Mouse (Mus musculus): ENCODE results near the gene Mybl2. TPM values are rescaled to one million over a fixed set of nuclear protein-coding genes. Genes with fewer than 3 reads are reported as not detected.
A peak's percentile ranks its signal among the peaks of the same experiment; 100 is the strongest.

The Mybl2 gene
- total RNA-seq, 2 experiments from 2014 or later: 13.3 to 14.3 TPM

GRCm38 (mm10) chr2:163073023-163073757 is 18.7 kb downstream of the Mybl2 start:
- no peak for DNase-seq

DNA sequence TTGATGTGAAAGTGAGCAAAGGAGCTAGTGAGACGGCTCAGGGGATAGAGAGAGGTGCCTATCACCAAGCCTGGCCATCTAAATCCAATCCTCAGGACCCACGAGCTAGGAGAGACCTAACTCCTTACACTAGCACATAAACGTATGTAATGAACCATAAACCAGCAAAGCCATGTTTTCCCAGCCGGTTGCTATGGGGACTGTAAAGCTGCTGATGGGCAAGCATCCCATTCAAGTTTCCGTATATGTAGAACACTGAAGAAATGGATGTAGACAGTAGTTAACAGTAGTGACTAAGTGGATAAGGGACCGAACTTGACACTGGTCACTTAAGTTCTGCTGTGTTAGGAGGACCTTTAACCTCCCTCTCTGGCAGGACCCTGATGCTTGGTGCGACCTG is 19.5 kb downstream of the Mybl2 start:
- no peak for DNase-seq

GRCm38 (mm10) chr2:163074808-163075207 is 20.3 kb downstream of the Mybl2 start:
- DNase-seq: no peak

GRCm38 (mm10) chr2:163075234-163075633 is 20.7 kb downstream of the Mybl2 start:
- no peak for DNase-seq

GRCm38 (mm10) chr2:163079041-163079440 is 24.6 kb downstream of the Mybl2 start:
- DNase-seq: no peak

DNA sequence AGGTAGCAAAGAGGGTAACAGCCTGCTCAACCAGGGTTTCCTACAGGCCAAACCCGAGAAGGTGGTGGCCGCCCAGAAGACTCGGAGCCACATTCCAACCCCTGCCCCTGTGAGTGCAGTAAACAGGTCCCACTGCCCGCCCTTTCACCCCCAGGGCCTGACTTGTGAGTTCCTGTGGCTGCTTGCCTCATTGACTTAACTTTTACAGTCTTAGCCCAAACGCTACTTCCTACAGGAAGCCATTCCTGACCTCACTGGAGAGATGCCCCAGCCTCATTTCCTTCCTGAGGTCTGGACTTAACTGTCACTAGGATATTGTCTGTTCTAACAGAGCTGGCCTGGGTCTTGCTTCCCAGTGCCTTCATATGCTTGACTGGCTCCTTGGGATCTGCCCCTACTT is 28.1 kb downstream of the Mybl2 start:
- no peak for DNase-seq

DNA sequence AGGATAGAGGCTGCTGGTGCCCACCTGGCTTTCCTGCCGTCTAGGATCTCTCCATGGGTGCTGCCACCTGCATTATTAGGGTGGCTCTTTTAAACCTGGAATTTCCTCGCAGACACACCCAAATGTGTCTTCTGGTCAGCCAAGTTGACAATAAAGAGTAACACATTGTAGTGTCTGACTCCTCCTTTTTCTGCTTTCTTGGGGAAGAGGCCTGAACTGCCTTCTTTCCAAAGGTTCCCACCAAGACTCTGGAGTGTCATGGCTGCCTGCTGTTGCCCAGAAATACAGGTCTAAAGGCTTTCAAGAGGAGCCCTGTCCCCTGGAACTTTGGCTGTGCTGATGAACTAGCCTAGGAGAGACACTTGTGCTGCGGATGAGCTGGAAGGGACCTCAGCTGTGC is 30.0 kb downstream of the Mybl2 start:
- no peak for DNase-seq

DNA sequence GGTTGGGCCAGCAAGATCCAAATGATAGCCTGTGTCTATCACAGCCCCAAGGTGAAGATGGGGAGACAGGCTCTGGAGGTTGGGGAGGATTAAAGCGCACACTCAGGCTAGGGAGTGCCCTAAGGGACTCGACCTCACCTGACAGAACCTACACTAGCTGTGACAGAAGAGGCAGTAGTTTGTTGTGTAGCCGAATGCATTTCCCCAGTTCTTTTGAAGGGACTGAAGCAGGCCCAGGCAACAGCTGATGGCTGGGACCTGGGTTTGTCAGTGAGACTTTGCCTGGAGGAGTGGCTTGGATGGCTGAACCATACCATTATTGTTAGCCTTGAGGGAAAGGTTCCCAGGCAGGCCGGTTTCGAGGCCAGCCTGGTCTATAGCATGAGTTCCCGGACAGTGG is 30.6 kb downstream of the Mybl2 start:
- no peak for DNase-seq

- no peak for DNase-seq
These were observed 32.1 kb downstream of the Mybl2 start for GRCm38 (mm10) chr2:163086561-163086960.

GRCm38 (mm10) chr2:163087728-163088127 is 33.2 kb downstream of the Mybl2 start, which contains the start of gene Gtsf1l:
TSS of gene Gtsf1l (minus strand) at chr2:163087855.
- DNase-seq: no peak

- DNase-seq: no peak
These were observed 35.1 kb downstream of the Mybl2 start for GRCm38 (mm10) chr2:163089475-163090123.

DNA sequence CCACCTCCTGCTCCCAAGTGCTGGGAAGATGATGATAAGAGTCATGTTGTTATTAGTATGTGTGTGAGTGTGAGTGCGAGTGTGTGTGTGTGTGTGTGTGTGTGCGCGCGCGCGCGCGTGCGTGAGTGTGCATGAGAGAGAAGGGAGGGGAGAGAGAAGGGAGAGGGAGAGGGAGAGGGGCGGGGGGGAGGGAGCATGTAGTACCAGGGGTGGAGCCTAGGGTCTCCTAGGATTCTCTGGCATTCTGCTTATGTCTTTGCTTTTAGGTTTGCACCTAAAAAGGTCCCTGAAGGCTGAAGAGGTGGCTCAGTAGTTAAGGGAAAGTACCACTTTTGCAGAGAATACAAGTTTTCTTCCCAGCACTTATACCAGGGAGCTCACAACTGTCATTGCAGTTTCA is 40.4 kb downstream of the Mybl2 start:
- no peak for DNase-seq

DNA sequence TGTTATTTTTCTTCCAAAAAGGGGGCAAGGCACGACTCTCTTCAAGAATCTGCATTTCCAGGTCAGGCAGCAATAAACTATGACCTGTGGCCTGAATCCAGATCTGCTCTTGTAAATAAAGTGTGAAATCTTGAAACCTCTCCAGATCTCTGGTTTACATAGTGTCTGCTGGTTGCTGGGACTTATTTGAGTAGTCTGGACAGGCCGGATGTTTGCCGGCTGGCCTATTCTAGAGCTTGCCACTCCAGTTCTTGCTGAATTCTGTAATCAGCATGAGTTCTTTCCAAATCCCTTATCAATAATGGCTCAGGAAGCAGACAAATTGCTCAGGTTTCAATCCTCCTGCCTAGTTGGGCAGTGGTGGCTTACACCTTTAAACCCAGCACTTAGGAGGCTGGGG is 41.3 kb downstream of the Mybl2 start:
- DNase-seq: no peak

- DNase-seq: no peak
These were observed 45.4 kb downstream of the Mybl2 start for GRCm38 (mm10) chr2:163099919-163100318.

GRCm38 (mm10) chr2:163100551-163100950 is 46.1 kb downstream of the Mybl2 start:
- DNase-seq: no peak

DNA sequence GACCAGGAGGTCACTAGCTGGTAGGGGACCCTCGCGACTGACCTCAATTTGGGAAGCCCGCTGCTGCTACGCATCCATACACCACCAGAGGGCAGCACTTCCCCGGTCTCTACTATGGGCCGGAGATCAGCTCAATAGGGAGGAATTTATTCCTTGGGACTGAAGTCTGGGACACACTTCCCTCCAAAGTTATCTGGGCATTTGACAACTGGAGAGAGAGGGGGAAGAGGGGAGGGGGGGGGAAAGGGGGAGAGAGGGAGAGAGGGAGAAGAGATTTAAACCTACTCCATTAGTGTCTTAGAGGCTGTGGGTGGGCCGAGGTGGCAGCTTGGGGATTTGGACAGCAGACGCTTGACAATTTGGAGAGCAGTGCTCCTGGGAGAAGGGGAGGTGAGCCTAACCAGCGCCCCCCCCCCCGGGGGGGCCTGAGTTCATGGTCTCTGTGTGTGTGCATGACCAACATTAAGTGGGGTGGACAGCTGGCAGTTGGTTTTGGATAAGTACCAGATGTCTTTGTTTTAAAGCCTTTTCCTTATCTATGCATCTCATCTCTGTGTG is 47.2 kb downstream of the Mybl2 start:
- peak; percentile 86 for DNase-seq

DNA sequence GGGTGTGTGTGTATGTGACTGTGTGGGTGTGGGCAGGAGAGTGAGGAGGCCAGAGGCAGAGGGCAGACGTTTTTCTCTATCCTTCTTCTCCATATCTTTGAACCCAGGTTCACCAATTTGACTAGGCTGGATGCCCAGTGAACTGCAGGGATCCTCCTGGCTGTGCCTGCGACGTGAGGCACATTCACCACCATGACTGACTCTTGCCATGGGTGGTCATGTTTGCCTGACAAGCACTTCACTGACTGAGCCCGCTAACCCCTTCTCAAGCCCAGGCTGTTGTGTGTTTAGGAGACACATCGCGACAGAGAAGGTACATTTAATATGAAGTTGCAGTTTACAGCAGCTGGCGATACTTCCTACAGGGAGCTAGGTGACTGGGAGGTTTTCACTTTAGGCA is 47.7 kb downstream of the Mybl2 start:
- DNase-seq: no peak

- no peak for DNase-seq
These were observed 48.6 kb downstream of the Mybl2 start for GRCm38 (mm10) chr2:163102900-163103653.

- DNase-seq: peak; percentile 31
These were observed 49.7 kb downstream of the Mybl2 start for GRCm38 (mm10) chr2:163104086-163104770.

DNA sequence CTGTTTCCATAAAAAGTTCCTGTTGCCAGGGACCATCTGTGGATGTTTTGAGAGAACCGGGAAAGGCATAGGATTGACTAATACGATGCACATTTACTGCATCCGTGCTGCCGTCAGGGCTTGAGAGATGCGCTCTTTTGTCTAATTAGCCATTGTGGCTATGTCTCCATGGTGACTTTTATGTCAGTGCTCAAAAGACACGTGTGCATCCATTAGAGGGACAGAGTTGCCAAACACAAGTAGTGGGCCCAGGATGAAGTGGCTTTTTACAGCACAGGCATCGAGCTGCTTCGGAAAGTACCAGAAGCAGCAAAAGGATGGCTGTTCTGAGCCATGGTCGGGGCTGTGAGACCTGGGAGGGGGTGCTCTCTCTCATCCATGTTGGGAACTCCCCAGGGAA is 53.9 kb downstream of the Mybl2 start:
- no peak for DNase-seq

DNA sequence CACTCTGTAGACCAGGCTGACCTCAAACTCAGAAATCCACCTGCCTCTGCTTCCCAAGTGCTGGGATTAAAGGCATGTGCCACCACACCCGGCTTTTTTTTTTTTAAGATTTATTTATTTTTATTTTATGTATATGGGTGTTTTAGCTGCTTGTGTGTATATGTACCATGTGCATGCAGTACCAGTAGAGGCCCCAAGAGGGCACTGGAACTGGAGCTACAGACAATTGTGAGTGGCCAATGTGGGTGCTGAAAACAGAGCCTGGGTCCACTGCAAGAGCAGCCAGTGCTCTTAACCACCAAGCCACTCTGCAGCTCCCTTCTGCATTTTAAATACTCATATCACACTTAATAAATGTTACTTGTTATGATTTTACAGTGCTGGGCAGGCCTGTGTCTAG is 56.2 kb downstream of the Mybl2 start:
- DNase-seq: no peak

DNA sequence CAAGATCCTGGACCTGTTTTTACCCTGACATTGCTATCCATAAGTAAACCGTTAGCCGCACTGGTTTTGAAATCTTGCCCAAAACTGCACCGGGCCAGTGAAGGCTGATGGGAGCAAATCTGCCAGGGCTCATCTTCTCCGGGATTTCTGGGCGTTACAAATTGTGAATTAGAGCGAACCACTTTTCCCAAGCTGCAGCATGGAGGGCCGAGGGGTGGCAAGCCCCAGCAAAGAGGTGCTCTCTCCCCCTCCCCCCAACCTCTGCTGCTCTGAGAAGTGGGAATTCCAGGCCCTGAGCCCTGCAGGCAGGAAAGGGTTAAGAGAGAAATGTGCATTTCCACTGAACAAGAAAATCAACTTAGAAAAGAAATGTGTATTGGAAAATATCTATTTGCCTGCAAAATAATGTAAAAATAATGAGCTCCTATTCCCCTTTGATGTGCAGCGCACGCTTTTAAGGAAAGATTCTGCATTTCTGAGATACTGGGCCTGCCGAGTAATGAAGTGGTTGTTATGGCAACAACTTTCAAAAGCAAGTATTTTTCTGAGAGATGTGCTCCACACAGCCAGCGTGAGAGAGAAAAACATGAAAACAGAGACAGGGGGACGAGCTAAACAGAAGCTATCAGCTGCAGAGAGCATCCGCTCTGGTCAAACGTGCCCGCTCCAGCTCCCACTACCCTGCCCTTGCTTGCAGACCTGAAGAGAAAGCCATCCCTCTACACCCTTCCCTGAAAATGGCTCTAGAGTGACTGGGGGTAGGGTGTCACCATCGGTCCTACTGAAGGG is 57.1 kb downstream of the Mybl2 start:
- DNase-seq: no peak
